Mouse (Mus musculus) cerebellum, adult 9-10 months (tissue): ENCODE data around the gene Rnf11.

ENCODE experiments used
- DNase-seq: peaks from one replicate; pipeline ENCODE4 v3.0.0; 2022

Rnf11 gene

GRCm38 (mm10) chr4:109484621-109485020, at the start of gene Rnf11:
Rnf11 (minus strand) TSS chr4:109484728.
- no peak for DNase-seq

GRCm38 (mm10) chr4:109531111-109531510, 46.6 kb upstream of the Rnf11 start, which contains the start of gene 4930522H14Rik:
4930522H14Rik (minus strand) TSS chr4:109531297.
- no peak for DNase-seq

GRCm38 (mm10) chr4:109530245-109530816, 45.8 kb upstream of the Rnf11 start:
- no peak for DNase-seq

- DNase-seq: peak; percentile 71
Measured at GRCm38 (mm10) chr4:109504885-109505284, 20.4 kb upstream of the Rnf11 start.

- DNase-seq: no peak
Measured at GRCm38 (mm10) chr4:109498476-109498875, 13.9 kb upstream of the Rnf11 start.

GRCm38 (mm10) chr4:109493581-109493980, 9.1 kb upstream of the Rnf11 start:
- no peak for DNase-seq

- no peak for DNase-seq
Measured at GRCm38 (mm10) chr4:109488812-109489211, 4.3 kb upstream of the Rnf11 start.

GRCm38 (mm10) chr4:109482701-109483100, 1.8 kb downstream of the Rnf11 start:
- no peak for DNase-seq

GRCm38 (mm10) chr4:109481424-109481823, 3.1 kb downstream of the Rnf11 start:
- no peak for DNase-seq

GRCm38 (mm10) chr4:109477454-109477853, 7.1 kb downstream of the Rnf11 start:
- DNase-seq: peak; percentile 37

- peak; percentile 92 for DNase-seq
Measured at GRCm38 (mm10) chr4:109476554-109477014, 7.9 kb downstream of the Rnf11 start.

- DNase-seq: peak; percentile 59
Measured at GRCm38 (mm10) chr4:109475577-109476553, 8.7 kb downstream of the Rnf11 start.

GRCm38 (mm10) chr4:109475078-109475477, 9.4 kb downstream of the Rnf11 start:
- no peak for DNase-seq

- no peak for DNase-seq
Measured at GRCm38 (mm10) chr4:109472566-109472965, 12.0 kb downstream of the Rnf11 start.

GRCm38 (mm10) chr4:109471606-109472005, 12.9 kb downstream of the Rnf11 start:
- DNase-seq: no peak

- DNase-seq: no peak
Measured at GRCm38 (mm10) chr4:109467687-109468086, 16.8 kb downstream of the Rnf11 start.

- DNase-seq: no peak
Measured at GRCm38 (mm10) chr4:109463892-109464291, 20.6 kb downstream of the Rnf11 start.

GRCm38 (mm10) chr4:109460421-109461179, 23.9 kb downstream of the Rnf11 start:
- DNase-seq: no peak

GRCm38 (mm10) chr4:109456821-109457220, 27.7 kb downstream of the Rnf11 start:
- DNase-seq: no peak

GRCm38 (mm10) chr4:109448531-109448930, 36.0 kb downstream of the Rnf11 start:
- no peak for DNase-seq

- DNase-seq: no peak
Measured at GRCm38 (mm10) chr4:109445956-109446355, 38.6 kb downstream of the Rnf11 start.

- DNase-seq: no peak
Measured at GRCm38 (mm10) chr4:109445397-109445796, 39.1 kb downstream of the Rnf11 start.

- no peak for DNase-seq
Measured at GRCm38 (mm10) chr4:109444951-109445350, 39.6 kb downstream of the Rnf11 start.
